Comparison of ENCODE assay signal across 15 mouse cellular contexts in the genomic region with DNA sequence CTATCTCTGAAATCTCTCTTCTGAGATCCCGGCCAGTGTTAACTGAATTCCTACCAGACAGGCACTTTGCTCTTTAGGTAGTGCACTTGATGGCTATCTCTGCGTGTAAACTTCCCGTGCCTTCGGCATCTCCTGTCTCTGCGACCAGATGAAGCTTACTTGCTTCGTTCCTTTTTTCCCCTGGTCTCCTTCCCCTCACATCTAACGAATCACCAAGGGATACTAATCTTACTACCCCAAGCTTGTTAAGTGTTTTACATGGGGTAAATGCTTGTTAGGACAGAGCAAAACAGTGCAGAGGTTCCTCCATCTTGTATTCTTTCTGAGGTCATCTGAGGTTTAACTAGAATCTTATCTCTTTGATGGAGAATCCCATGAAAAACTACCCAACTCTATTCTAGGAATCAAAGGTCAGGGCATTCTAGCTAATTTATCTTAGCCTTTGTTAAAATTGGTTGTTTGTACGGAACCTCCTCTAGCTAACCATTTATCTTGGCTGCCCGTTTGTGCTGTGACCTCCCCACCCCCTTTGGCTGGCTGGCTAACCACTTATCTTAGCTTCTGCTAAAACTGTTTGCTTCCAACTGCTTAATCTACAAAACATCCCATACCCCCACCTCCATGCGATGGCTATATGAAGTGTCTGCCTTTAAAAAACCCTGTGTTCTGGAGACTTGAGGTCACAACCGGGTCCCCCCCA.
A peak's percentile ranks its signal among the peaks of the same experiment; 100 is the strongest.
DNase-seq lines count a peak whose midpoint lies in the region; ATAC-seq and TF ChIP-seq lines count a peak whose summit lies in the region.
"Had no signal": no experiment of that assay in that cellular context is flagged by ENCODE, and none has a peak within 500 bp of the region (broad histone marks: within the 10 kb centered on the region; RNA-seq: fewer than 3 reads in every experiment).

No protein-coding gene starts in this region.

- peak; percentile 73 for ATAC-seq in liver, embryonic 11.5 days (replicated peaks; ENCODE audit: low FRiP score)
- no peak for ATAC-seq in midbrain, embryonic 11.5 days (ENCODE audit: low FRiP score)
- ATAC-seq: forebrain, postnatal 0 days had no signal

- TF ChIP-seq CTCF in testis, adult 2 months (IDR thresholded peaks at IDR 0.05; ENCODE audit: control insufficient read depth, insufficient read depth, insufficient replicate concordance, low read depth, low read length), result no peak

- WGBS in liver, embryonic 11.5 days, result 12% methylated on average over 11 of the region's 11 CpGs
- WGBS in midbrain, embryonic 11.5 days, result 84% methylated on average over 11 of the region's 11 CpGs

- peak overlapping the region; percentile 38 for H3K4me3 ChIP-seq in testis, adult 2 months (ENCODE audit: control insufficient read depth, low read depth, low read length)
- 0 out of 2 replicates have a peak overlapping the region, but pooled peaks have one; percentile 12 for H3K4me3 ChIP-seq in liver, embryonic 11.5 days (ENCODE audit: low read depth, low read length)
- H3K4me3 ChIP-seq in midbrain, embryonic 11.5 days (ENCODE audit: low read depth, low read length), result no peak overlapping the region
- H3K4me3 ChIP-seq: hindbrain, embryonic 13.5 days; limb, embryonic 12.5 days had no signal

- no peaks in the 10 kb centered on the region for H3K36me3 ChIP-seq in testis, adult 2 months (ENCODE audit: control insufficient read depth, insufficient read depth, low read length)
- no peaks in the 10 kb centered on the region for H3K36me3 ChIP-seq in liver, embryonic 11.5 days (ENCODE audit: control insufficient read depth, insufficient read depth, low read length)
- no peaks in the 10 kb centered on the region for H3K36me3 ChIP-seq in midbrain, embryonic 11.5 days (ENCODE audit: control insufficient read depth, insufficient read depth, low read length)
- H3K36me3 ChIP-seq: hindbrain, embryonic 13.5 days; limb, embryonic 12.5 days had no signal

- peaks cover 7% of the 10 kb centered on the region; the same call in 1 of the 2 replicates for H3K4me1 ChIP-seq in testis, adult 2 months (ENCODE audit: control insufficient read depth, insufficient read depth, low read length)
- peaks cover 60% of the 10 kb centered on the region for H3K4me1 ChIP-seq in liver, embryonic 11.5 days (replicated peaks; ENCODE audit: control insufficient read depth, insufficient read depth, low read length)
- no peaks in the 10 kb centered on the region; the same call in 1 of the 2 replicates for H3K4me1 ChIP-seq in midbrain, embryonic 11.5 days (ENCODE audit: control insufficient read depth, insufficient read depth, low read length)

- no peak for TF ChIP-seq POLR2A in testis, adult 2 months (IDR thresholded peaks at IDR 0.05; ENCODE audit: control insufficient read depth, low read depth, low read length)

- no peaks in the 10 kb centered on the region for H3K27me3 ChIP-seq in testis, adult 2 months (ENCODE audit: control insufficient read depth, insufficient read depth, low read length)
- H3K27me3 ChIP-seq in liver, embryonic 11.5 days (replicated peaks; ENCODE audit: control insufficient read depth, insufficient read depth, low read length), result no peaks in the 10 kb centered on the region
- H3K27me3 ChIP-seq in midbrain, embryonic 11.5 days (ENCODE audit: control insufficient read depth, insufficient read depth, low read length), result no peaks in the 10 kb centered on the region
- H3K27me3 ChIP-seq: hindbrain, embryonic 13.5 days; limb, embryonic 12.5 days had no signal

- peak overlapping the region; percentile 58 for H3K4me2 ChIP-seq in liver, embryonic 11.5 days
- no peak overlapping the region for H3K4me2 ChIP-seq in midbrain, embryonic 11.5 days
- H3K4me2 ChIP-seq: hindbrain, embryonic 13.5 days; limb, embryonic 12.5 days had no signal

- peak; percentile 81 for DNase-seq in adrenal gland, adult 2 months
- DNase-seq in adrenal gland, adult 18-20 months (ENCODE audit: low spot score in 2 of 2), result no peak
- DNase-seq in testis, postnatal 14 days (ENCODE audit: low spot score), result no peak
- DNase-seq in liver, embryonic 11.5 days (ENCODE audit: low spot score), result no peak
- DNase-seq in midbrain, embryonic 11.5 days (ENCODE audit: low spot score, missing footprints), result no peak
- no peak for DNase-seq in lung, postnatal 25 days (ENCODE audit: low spot score)
- DNase-seq in thymus, postnatal 14 days, result no peak
- DNase-seq: cerebellum, postnatal 25 days; forebrain, postnatal 0 days; gastrocnemius, postnatal 25 days; lung, postnatal 4 days had no signal

- no peaks in the 10 kb centered on the region for H3K9me3 ChIP-seq in liver, embryonic 11.5 days (ENCODE audit: control insufficient read depth, low read length)
- H3K9me3 ChIP-seq in midbrain, embryonic 11.5 days (ENCODE audit: control insufficient read depth, low read length), result no peaks in the 10 kb centered on the region
- H3K9me3 ChIP-seq: hindbrain, embryonic 13.5 days; limb, embryonic 12.5 days had no signal

- H3K27ac ChIP-seq in testis, adult 2 months (ENCODE audit: control insufficient read depth, insufficient read depth, low read depth, low read length), result no peak overlapping the region
- no peak overlapping the region; the same call in 1 of the 2 replicates for H3K27ac ChIP-seq in liver, embryonic 11.5 days (ENCODE audit: low read depth, low read length)
- H3K27ac ChIP-seq in midbrain, embryonic 11.5 days (ENCODE audit: low read depth, low read length), result no peak overlapping the region
- H3K27ac ChIP-seq: hindbrain, embryonic 13.5 days; limb, embryonic 12.5 days; stomach, postnatal 0 days had no signal

- H3K9ac ChIP-seq in liver, embryonic 11.5 days (ENCODE audit: low read depth, low read length), result 0 out of 2 replicates have a peak overlapping the region, but pooled peaks have one; percentile 17
- H3K9ac ChIP-seq in midbrain, embryonic 11.5 days (ENCODE audit: low read length), result no peak overlapping the region
- H3K9ac ChIP-seq: forebrain, postnatal 0 days; hindbrain, embryonic 13.5 days; limb, embryonic 12.5 days had no signal
